Mouse (Mus musculus) heart, postnatal 36 days (tissue): ENCODE results near the gene Mmgt2. TPM values are rescaled to one million over a fixed set of nuclear protein-coding genes. Genes with fewer than 3 reads are reported as not detected.

Experiments used
- DNase-seq, 2 experiments: peaks; one replicate each; pipeline ENCODE4 v3.0.0; 2021 to 2022
- intact Hi-C: fragments of 180-260 bp; cut with DNase I; formaldehyde crosslinking; loops from one replicate; pipeline ENCODE4 v1.15.1; 2025
- total RNA-seq, 2 experiments: library from RNA; stranded (reverse); gene quantifications; 2 replicates each; pipeline ENCODE4 v1.2.3; 2021

Mmgt2 gene
- total RNA-seq, 2 experiments from 2014 or later, result 5.4 to 9.9 TPM

DNA sequence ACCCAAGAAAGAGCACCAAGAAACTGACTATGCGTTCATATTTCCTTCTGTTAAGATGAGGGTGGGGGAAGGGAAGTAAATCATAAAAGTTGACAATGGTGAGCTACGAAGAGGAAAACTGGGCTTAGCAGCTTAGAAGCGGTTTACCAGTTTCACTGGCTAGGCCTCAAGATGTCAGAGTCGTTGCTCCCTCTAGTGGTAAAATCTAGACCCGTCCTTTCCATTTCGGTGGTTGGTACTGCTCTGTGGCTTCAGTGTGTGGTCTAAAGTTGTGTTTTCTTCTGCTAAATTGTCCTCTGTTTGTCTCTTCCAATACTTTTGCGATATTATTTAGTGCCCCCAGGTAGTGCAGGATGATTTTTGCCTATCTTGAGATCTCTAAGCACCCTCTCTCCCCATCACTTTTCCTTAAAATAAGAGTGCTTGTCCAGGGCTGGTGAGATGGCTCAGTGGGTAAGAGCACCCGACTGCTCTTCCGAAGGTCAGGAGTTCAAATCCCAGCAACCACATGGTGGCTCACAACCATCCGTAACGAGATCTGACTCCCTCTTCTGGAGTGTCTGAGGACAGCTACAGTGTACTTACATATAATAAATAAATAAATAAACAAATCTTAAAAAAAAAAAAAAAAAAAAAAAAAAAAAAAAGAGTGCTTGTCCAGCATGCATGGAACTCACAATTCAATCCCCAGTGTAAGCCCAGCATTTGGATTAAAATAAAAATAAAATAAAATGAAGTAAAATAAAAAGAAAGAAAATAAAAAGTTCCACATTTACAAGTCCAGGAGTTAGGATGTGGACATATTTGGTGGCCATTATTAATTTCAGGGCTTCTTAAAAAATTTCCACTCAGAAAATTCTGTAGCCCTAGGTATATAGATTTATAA, 45.1 kb downstream of the Mmgt2 start:
- peak in 1 of 2 experiments; percentile 14 for DNase-seq
- intact Hi-C loops, result loop anchor here (5.0 kb wide), 1 partner anchor 81 kb away; no protein-coding TSS in a partner anchor

DNA sequence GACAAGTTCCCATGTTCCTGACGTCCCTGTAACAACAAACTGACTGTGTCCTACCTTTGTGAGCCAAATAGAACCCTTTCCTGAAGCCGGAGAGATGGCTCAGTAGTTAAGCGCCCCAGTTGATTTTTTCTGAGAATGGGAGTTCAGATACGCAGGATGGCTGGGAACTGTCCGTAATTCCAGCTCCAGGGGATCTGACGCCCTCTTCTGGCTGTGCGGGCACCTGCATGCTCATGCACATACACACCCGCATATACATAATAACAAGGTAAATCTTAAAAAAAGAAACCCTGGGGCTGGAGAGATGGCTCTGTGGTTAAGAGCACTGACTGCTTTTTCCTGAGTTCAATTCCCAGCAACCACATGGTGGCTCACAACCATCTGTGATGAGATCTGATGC, 46.7 kb downstream of the Mmgt2 start:
- no peak for DNase-seq
- intact Hi-C loops, result no loop called here

DNA sequence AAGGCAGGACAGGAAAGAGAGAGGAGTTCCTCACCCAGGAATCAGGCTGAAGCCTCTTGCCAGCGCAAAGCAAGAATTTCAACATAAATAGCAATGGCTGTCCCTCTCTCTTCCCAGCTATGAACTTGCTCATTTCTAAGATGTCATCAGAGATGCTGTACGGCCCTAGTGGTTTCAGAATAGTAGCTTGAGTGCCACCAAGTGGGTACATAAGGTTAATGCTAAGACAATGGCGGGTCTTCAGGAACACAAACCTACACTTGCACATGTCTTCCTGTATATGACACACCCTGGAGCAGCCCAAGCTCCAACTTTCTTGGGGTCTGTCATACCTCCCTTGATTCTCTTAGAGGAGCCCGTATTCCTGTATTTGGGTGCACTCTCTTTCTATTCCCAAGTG, 51.3 kb downstream of the Mmgt2 start:
- no peak for DNase-seq
- intact Hi-C loops, result no loop called here

DNA sequence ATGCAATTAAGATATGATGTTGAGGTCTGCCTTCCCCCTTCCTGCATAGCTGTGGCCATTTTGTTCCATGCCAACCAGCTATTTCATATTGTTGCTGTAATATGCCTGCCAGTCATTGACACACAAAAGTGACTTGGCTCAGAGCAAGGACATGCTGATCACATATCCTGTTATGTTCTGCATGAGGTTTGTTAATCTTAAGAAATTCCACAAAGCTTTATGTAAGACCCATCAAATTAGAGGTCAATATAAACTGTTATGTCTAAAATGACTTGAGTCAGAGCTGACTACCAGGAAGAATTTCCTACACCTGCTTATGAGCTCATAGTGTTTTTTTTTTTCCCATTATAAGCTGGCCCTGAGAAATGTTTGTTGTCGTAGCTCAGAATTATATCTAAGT, 52.8 kb downstream of the Mmgt2 start:
- intact Hi-C loops, result no loop called here
- no peak for DNase-seq

DNA sequence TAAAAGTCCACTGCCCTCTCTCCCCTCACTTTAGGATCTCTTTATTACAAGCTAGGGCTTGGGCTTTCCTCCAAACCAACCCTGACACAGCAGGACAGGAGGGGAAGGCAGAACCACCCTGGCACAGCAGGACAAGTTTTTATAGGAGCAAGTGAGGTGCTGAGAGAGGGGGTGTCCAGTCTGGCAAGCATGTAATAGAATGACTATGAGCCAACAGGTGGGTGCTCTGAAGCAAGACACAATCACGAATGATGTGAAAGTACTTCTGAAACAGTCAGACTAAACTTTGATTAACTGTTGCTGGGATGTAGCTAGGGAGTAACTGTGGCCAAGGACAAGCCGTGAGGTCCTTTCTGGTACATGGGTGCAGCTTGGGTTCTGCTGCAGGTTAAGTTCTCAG, 57.7 kb downstream of the Mmgt2 start:
- no peak for DNase-seq
- intact Hi-C loops, result no loop called here

DNA sequence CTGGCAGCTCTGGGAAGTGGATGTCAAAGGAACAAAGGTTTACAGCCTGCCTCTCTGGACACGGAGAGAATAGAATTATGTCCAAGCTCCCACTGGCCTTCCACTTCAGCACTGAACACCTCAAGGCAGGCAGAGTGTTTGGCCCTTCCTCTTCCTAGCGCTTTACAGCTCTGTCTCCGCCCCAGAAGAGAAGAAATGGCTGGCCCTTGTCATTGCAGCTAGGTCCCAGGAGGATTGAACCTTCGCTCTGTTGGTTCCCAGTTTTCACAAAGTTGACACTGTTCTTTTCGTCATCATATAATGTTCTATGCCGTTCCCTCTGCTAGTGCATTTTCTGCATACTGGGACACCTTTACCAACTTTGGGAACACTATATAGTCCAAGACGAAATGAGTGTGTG, 59.8 kb downstream of the Mmgt2 start:
- intact Hi-C loops, result no loop called here
- DNase-seq, result no peak

DNA sequence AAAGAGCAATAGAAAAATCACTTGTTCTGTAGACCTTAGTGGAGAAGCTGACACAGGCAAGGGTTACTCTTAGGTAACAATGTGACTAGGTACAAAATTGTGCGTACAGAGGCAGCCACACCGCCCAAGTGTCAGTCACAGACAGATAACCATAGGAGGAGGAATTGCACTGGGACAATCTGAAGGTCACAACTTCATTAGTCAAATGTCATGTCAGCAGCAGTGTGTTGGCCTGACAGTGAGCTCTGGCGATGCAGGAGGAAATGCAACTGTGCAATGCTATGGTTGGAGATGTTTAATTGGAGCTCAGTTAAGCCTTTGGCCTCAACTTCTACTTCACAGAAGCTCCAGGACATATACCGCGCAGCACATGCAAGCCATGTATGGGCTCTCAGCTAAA, 62.2 kb downstream of the Mmgt2 start:
- DNase-seq, result no peak

More for the DNA sequence above, 62.2 kb downstream of the Mmgt2 start:
- intact Hi-C loops, result no loop called here

Other genes starting within 250 kb of the Mmgt2 start
- gene Pigl, start 190.2 kb upstream of the Mmgt2 start, total RNA-seq, result 1 to 10 TPM; 2.9 to 3.3 TPM
- 100 to 1,000 TPM; 119 to 134 TPM for gene Ncor1, start 190.1 kb upstream of the Mmgt2 start, total RNA-seq
- gene Cenpv, start 109.4 kb upstream of the Mmgt2 start, total RNA-seq, result 10 to 100 TPM; 22.8 to 25.0 TPM
- gene Ubb, start 97.5 kb upstream of the Mmgt2 start, total RNA-seq, result 100 to 1,000 TPM; 708 to 720 TPM
- 1 to 10 TPM; 2.8 to 2.9 TPM for gene Trpv2, start 74.2 kb upstream of the Mmgt2 start, total RNA-seq
- gene Lrrc75a, start 141 bp upstream of the Mmgt2 start, total RNA-seq, result 1 to 10 TPM; 4.4 to 7.1 TPM
- 1 to 10 TPM; 2.0 to 2.6 TPM for gene Zfp287, start 83.2 kb downstream of the Mmgt2 start, total RNA-seq
- gene Gm10428, start 104.4 kb downstream of the Mmgt2 start, total RNA-seq, result not detected
- 1 to 10 TPM in 1 of 2 experiments, under 1 TPM in 1; 0.70 to 1.1 TPM for gene Zfp286, start 140.8 kb downstream of the Mmgt2 start, total RNA-seq
- 1 to 10 TPM; 6.8 to 7.1 TPM for gene Trim16, start 171.6 kb downstream of the Mmgt2 start, total RNA-seq
- gene Fbxw10, start 198.4 kb downstream of the Mmgt2 start, total RNA-seq, result under 1 TPM in 1 of 2 experiments, not detected in 1; 0.30 TPM
- 10 to 100 TPM; 18.6 to 18.8 TPM for gene Tvp23b, start 230.8 kb downstream of the Mmgt2 start, total RNA-seq